Mouse (Mus musculus) neutrophil, adult 83 days (primary cell): ENCODE data around the gene Olfr1286. TPM values are rescaled to one million over a fixed set of nuclear protein-coding genes. Genes with fewer than 3 reads are reported as not detected.

Source experiments
- total RNA-seq, 2 experiments: library from RNA; stranded (reverse); gene quantifications; one replicate each; pipeline ENCODE4 v1.2.4; 2023

Gene Olfr1286
- total RNA-seq: not detected

GRCm38 (mm10) chr2:111422931-111423330, at the start of gene Olfr1286:
Gene Olfr1286 (minus strand): TSS chr2:111423115.

DNA sequence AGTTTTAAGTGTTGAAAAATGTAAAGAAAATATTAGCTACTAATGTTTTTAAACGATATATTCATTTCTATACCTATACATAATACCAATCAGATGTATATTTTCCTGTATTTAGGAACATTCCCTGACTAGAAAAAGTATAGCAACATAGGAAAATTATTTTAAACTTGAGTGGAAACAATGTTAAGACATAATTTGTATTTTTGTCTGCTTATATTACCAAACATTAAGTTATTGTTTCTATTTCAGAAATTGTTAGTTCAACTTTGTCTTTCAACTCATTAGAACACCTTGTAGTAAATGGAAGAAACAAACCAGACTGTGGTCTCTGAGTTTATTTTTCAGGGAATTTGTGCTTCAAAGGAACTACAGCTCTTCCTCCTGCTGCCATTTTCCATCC, 25.9 kb upstream of the Olfr1286 start, which contains the start of gene Olfr1287:
Gene Olfr1287, plus strand, starts transcription at position 301 of the 400 bp plus-strand sequence.

DNA sequence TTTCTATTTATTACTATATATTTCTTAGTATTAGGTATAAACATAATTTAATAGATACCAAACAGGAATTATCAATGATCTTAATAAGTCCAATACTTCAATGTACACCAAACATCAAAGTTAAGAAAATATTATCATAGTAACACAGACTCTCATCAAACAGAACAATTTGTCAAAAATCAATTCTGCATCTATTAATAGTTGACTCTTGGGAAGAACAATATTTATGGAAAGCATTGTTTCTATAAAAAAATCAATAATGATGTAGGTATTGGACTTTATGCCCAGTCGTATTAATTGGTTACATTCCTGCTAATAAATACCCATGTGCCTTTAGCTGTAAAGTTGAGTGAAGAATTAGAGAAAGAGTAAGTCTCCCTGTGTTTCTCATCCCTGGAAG, 47.7 kb downstream of the Olfr1286 start, which contains the start of gene Olfr1284:
Gene Olfr1284, plus strand, starts transcription at position 301 of the 400 bp plus-strand sequence.

Other genes starting within 250 kb of the Olfr1286 start
- not detected for gene 4930430A15Rik, start 193.5 kb downstream of the Olfr1286 start, total RNA-seq
- not detected for gene Olfr1275, start 187.8 kb downstream of the Olfr1286 start, total RNA-seq
- gene Olfr1276, start 168.6 kb downstream of the Olfr1286 start, total RNA-seq: not detected
- not detected for gene Olfr1277, start 149.0 kb downstream of the Olfr1286 start, total RNA-seq
- gene Olfr1278, start 133.0 kb downstream of the Olfr1286 start, total RNA-seq: not detected
- gene Olfr1279, start 122.5 kb downstream of the Olfr1286 start, total RNA-seq: not detected
- gene Olfr1280, start 109.1 kb downstream of the Olfr1286 start, total RNA-seq: not detected
- gene Olfr1281, start 96.6 kb downstream of the Olfr1286 start, total RNA-seq: not detected
- gene Olfr1282, start 87.0 kb downstream of the Olfr1286 start, total RNA-seq: not detected
- not detected for gene Olfr1283, start 56.3 kb downstream of the Olfr1286 start, total RNA-seq
- not detected for gene Olfr1284, start 47.6 kb downstream of the Olfr1286 start, total RNA-seq
- gene Olfr1287, start 26.0 kb upstream of the Olfr1286 start, total RNA-seq: not detected
- not detected for gene Olfr1288, start 51.0 kb upstream of the Olfr1286 start, total RNA-seq
- not detected for gene Olfr1289, start 57.7 kb upstream of the Olfr1286 start, total RNA-seq
- gene Olfr1290, start 70.7 kb upstream of the Olfr1286 start, total RNA-seq: not detected
- not detected for gene Olfr1291-ps1, start 74.1 kb upstream of the Olfr1286 start, total RNA-seq
- not detected for gene Olfr1293-ps, start 102.1 kb upstream of the Olfr1286 start, total RNA-seq
- not detected for gene Olfr1294, start 117.2 kb upstream of the Olfr1286 start, total RNA-seq
- not detected for gene Olfr1295, start 146.6 kb upstream of the Olfr1286 start, total RNA-seq
- not detected for gene Olfr1297, start 203.4 kb upstream of the Olfr1286 start, total RNA-seq
- gene Olfr1298, start 226.1 kb upstream of the Olfr1286 start, total RNA-seq: not detected
- gene Olfr1299, start 238.3 kb upstream of the Olfr1286 start, total RNA-seq: not detected